Mouse (Mus musculus): ENCODE measurements at regions not wholly inside any gene's neighbourhood (a gene's known extent, or its start where the extent isn't known, plus 50 kb on each side); places are given as distances from the start of the nearest gene placed in this dataset.

DNA sequence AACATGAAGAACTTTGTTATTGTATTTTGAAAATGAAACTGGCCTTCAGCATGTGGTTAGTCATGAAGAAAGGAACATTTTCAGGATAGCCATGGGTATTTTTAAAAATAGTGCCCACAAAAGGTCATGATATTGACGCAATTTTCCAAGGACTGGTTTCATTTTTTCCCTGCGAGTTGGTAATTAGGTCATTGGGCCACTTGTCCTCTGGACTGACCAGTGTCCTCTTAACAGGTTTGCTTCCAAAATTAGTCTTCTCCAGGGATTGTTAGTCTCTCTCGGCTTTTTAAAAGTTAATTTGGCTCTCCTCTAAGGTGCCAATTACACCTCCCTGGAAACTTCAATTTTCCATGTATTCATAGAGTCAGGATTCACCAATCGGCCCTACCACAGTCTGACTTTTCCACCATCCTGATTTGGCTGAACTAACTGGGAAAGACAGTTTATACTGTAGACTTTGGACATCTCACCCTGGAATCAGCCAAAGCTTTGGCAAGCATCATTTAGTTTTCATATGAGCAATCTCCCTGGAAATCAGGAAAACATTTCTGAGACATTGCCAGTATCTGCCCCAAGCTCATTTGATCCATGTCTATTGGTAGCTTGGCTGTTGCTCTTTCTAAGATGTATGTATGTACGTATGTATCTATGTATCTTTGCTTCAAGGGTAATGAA, 562.8 kb upstream of the Sox9 start:
- no peak for TF ChIP-seq CTCF (IDR thresholded peaks at IDR 0.05; ENCODE audit: low read depth)
- no peak for TF ChIP-seq EP300 (IDR thresholded peaks at IDR 0.05; ENCODE audit: low read depth)

Measured in liver, embryonic 14.5 days (tissue).